Mouse (Mus musculus): ENCODE results near the gene Fam126a.

Gene Fam126a

GRCm38 (mm10) chr5:24039423-24039822 is 8.9 kb upstream of the Fam126a start:
- DNase-seq: peak; percentile 4

DNA sequence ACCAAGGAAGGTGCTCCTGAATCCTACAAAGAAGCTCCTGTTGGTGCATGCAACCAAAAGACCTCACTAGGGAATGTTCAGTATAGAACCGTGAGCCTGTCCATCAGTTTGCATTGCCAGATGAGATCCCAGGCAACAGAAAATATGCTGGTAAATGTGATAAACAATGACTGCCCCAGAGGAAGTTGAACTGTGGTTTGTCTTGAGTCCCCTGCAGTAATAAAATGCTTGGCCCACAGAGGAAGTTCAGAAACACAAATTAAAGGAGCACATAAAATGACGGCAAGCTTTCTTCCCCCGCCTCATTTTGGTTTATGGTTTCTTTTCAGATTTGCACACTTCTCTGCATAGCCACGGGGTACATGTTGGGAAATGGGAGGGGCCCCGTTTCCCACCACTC is 8.3 kb upstream of the Fam126a start:
- DNase-seq: peak; percentile 19

- DNase-seq: peak; percentile 2
Measured at GRCm38 (mm10) chr5:24038190-24038589, 7.7 kb upstream of the Fam126a start.

- DNase-seq: peak; percentile 6
Measured at GRCm38 (mm10) chr5:24036731-24037130, 6.2 kb upstream of the Fam126a start.

DNA sequence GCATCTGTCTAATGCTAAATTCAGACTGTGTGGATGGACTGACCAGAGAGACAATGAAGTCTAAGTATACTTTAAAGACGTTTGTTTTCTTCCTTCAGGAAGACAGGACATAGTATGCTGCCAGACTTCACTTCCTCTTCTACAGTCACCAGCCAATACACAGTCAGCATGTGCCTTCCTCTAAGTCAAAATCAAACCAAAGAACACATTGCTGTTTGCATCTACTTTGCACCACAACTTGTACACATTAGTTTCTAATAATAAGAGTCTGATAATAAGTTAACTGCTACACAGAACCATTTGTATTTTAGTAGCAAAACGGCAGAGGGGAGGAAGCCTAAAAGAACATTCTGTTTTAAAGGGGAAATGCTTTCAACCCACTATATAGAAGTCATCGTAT is 4.5 kb upstream of the Fam126a start:
- DNase-seq: no peak

- no peak for DNase-seq
Measured at GRCm38 (mm10) chr5:24034091-24034490, 3.6 kb upstream of the Fam126a start.

DNA sequence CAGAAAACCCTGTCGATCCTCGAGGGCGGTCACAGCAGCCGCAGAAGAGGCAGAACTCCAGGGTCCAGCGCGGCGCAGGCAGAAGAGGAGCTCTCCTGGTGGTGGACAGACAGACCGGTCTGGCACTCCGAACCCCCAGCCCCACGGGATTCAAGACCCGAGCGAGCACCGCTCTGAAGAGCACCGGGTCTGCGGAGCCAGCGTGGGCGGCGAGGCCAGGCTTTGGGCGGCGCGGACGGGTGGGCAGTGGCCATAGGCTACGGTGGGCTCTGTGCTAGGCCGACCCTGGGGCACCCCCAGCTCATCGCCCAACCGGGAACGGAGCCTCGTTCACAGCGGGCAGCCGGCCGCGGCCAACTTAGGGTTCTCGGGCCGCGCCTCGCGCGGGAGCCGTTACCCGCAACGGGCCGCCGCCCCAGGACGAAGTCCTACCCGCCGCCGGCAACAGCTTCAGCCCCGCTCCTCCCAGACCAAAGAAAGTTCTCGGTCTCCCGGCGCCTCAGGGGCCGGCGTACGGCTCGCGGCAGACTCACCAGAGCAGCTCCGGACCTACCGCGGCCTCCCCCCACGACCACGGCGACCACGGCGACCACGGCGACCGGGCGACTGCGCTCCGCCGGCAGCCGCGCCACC is 428 bp downstream of the Fam126a start:
- no peak for DNase-seq

GRCm38 (mm10) chr5:24029331-24029771 is 1.1 kb downstream of the Fam126a start:
- DNase-seq: peak; percentile 70

GRCm38 (mm10) chr5:24024957-24025356 is 5.5 kb downstream of the Fam126a start:
- DNase-seq: peak; percentile 37

- no peak for DNase-seq
Measured at GRCm38 (mm10) chr5:24023226-24023625, 7.3 kb downstream of the Fam126a start.

- DNase-seq: no peak
Measured at GRCm38 (mm10) chr5:24021683-24022082, 8.8 kb downstream of the Fam126a start.

DNA sequence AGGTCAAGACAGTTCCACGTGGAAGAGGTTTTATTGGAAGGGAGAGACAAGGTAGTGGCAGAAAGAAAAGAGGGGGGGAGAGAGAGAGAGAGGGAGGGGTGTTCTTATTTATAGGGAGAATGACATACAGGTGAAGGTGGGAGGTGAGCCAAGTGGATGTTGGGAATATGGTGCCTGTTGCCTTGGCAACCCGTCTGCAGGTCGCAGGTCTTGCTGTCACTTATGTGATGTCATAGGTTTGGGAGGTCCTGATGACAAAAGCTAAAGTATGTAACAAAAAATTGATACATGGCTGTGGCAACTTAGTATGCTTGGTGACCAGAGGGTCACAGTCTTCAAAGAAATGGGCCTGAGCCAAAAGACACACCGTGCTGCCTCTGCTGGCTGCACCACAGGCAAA is 10.1 kb downstream of the Fam126a start:
- DNase-seq: no peak

DNA sequence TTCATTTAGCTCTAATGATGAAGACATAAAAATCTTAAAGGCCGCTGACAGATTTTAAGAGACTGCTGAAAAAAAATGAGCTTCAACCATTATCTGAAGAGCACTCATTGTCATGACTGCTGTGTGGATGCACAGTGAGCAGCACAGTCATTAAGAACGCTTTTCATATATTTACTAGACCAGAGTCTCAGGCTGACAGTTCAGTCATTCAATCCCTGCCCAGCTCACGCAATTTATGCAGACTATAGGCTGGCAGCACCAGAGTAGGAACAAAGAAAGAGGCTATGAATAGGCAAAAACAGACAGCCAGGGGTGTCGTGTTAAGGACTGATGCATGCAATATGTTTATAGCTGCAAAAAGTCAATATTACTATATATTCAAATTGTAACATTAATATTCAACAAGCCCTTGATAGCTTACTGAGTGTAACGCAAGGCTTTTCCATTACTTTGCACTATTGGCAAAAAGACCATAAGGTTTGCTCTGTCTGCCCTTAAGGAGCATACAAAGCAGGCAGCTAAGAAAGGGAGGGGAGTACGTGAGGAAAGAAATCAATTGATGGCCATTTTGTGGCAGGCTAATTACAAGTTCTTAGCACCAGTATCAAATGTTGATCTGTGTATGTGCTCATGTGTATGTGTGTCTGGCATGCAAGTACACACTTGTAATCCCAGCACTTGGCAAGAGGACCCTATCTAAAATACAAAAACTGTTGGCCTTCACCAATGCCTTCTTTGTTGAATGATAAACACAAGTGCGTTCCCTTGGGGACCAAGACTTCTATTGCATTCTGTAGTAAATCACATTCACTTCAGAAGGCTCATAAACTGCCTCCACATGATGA is 10.9 kb downstream of the Fam126a start:
- no peak for DNase-seq

DNA sequence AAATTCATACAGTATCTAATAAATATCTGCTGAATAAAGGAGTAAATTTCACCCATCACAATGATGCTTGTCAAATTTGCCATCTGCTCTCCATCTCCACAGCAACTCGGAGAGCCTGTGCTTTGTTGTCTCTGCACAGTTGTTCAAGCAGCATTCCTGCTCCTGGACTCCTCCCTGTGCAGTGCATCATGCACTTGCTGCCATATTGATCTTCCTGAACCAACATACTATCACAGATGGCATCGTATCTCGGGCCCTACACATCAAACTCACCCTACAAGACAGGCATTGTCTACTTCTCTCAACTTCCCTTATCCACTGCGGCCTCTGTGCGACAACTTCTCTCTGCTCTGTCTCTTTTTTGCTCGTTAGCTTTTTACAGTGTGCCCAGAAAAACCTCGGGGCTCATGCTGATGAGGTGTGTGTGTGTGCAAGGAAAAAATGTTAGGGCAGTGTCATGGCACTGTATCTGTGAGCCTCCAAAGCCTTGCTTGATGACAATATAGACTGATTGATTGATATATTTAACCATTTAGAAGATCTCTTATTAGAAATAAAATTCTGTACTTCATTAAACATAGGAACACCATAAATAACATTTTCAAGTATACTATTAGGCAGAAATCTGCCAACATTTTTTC is 11.7 kb downstream of the Fam126a start:
- DNase-seq: no peak

GRCm38 (mm10) chr5:24016912-24017311 is 13.6 kb downstream of the Fam126a start:
- DNase-seq: no peak

- no peak for DNase-seq
Measured at GRCm38 (mm10) chr5:24013338-24014003, 17.0 kb downstream of the Fam126a start.

DNA sequence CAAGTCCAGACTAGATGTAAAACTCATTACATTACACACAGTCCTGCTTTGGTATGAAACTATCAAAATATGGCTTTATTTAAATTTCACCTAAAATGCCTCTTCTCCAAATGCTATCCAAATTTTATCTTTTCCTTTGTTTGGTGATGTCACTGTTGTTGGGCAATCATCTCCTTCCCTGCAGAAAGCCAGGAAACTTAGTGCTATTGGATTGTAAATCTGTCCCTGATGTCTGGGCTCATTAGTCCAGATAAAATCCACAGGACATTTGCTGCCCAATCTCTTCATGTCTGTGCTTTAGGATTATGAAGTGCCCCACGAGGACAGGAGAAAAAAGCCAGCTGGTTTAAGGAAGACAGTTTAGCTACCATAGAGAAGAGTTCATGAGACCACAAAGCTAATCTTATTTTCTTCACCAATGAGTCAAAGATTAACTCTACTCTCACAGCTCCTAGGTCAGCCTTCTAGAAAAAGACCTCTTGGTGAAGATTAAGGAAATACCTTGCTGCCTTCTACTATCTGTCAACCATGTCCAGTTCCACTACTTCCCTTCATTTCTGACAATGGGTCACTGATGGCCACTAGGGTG is 31.3 kb downstream of the Fam126a start:
- no peak for DNase-seq

DNA sequence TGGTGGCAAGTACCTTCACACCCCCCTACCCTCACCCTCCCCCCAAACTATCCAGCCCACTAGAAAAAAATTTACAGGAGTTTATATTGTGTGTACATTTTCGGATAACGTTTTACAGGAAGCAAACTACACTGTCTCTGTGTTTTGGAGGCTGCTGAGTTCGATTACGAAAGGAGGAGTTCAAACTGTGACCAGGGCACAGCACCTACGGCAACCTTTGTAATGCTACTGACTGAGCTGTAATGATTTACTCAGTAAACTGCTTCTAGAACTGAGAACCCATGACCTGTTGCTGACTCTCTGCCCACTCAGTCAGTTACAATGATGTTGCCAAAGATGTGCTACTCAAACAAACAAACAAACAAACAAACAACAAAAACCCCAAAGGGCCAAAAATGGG is 34.5 kb downstream of the Fam126a start:
- peak; percentile 24 for DNase-seq

DNA sequence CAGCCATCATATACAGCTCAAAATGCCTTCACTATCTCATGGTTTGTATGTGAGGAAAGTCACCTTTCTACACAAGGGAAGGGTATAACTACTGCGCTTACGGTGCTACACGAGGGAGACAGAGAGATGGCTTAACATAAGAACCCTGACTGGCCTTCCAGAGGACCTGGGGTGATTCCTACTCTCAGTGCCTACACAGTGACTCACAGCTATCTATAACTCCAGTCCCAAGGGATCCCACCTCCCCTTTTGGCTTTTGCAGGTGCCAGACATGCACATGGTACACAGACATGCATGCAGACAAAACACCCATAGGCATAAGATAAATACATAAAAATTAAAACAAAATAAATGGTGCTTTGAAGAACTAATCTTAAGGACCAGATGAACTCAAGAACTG is 35.6 kb downstream of the Fam126a start:
- DNase-seq: no peak

DNA sequence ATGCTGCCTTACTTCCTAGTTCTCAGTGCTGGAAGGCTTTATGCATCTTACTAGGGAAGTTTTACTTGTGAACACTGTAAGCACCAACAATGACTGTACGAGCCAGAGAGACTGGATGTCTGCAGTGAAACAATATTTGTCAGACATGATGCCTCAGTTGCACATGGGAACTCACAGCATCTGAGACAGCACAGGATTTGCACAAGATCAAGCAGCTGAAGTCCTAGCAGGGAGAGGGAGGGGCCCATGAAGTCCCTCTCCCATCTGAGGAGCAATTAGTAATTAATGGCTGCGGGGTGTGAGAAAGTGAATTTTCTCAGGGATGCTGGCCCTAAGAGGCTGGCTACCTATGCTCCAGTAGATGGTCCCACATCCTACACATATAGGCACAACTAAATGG is 36.3 kb downstream of the Fam126a start:
- no peak for DNase-seq

GRCm38 (mm10) chr5:23993553-23993894 is 37.0 kb downstream of the Fam126a start:
- DNase-seq: no peak

GRCm38 (mm10) chr5:23992876-23993552 is 37.5 kb downstream of the Fam126a start:
- DNase-seq: peak; percentile 64
